Mouse (Mus musculus) B cell, adult 62 days (primary cell): ENCODE data around the gene Gm8257. TPM values are rescaled to one million over a fixed set of nuclear protein-coding genes. Genes with fewer than 3 reads are reported as not detected.

Source experiments
- total RNA-seq: library from RNA; stranded (reverse); gene quantifications from 4 replicates; pipeline ENCODE4 v1.2.4, GENCODE M21; 2023

Gm8257 gene
- total RNA-seq, result not detected in 4 replicates

DNA sequence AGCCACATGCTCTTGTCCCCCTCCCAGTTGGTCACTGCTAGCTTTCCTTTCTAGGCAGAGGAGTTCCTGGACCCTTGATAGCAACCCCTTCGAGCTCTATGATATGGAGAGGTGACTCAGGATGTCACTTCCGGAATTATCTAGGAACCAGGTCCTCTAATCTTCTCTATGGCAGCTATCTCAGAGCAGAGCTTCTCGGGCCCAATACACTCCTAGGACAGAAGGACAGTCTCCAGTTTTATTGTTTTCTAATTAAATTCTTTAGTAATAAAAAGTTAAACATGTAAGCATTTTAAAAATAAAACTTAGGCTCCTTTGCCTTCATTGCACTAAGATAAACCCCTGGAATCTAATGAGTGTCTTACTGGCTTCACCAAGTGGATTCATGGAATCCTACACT lies at the start of gene Gm8257:
TSS of gene Gm8257 (minus strand) at position 101 of the 400 bp plus-strand sequence.

GRCm38 (mm10) chr14:44750240-44750639 lies 44.0 kb upstream of the Gm8257 start, which contains the start of gene Gm8267:
TSS of gene Gm8267 (minus strand) at chr14:44750340.

GRCm38 (mm10) chr14:44627737-44628136 lies 78.5 kb downstream of the Gm8257 start, which contains the start of gene Gm5624:
TSS of gene Gm5624 (minus strand) at chr14:44627938.

Other genes with a start within 250 kb of the Gm8257 start
- not detected in 4 replicates for gene BC061237, start 214.0 kb downstream of the Gm8257 start, total RNA-seq
- gene Gm17093, start 188.2 kb downstream of the Gm8257 start, total RNA-seq, result not detected in 4 replicates
- gene Gm8247, start 123.3 kb downstream of the Gm8257 start, total RNA-seq, result not detected in 4 replicates
- gene Gm5624, start 78.5 kb downstream of the Gm8257 start, total RNA-seq, result not detected in 4 replicates
- gene Gm8267, start 43.9 kb upstream of the Gm8257 start, total RNA-seq, result not detected in 4 replicates
- gene Ptgdr, start 152.9 kb upstream of the Gm8257 start, total RNA-seq, result not detected in 4 replicates